Mouse (Mus musculus) heart, embryonic 13.5 days (tissue): Measurements from ENCODE around the gene Mfng. TPM values are rescaled to one million over a fixed set of nuclear protein-coding genes. Genes with fewer than 3 reads are reported as not detected.

ENCODE experiments used
- ATAC-seq: fragments of 200-750 bp; cut with Nextera tagmentation; 2 replicates; pipeline ENCODE4 v1.8.0; 2017; ENCODE audit warnings: moderate TSS enrichment; ENCODE audit not compliant: insufficient number of reproducible peaks, low FRiP score, low TSS enrichment; ENCODE audit errors: extremely low read depth
- H3K27ac ChIP-seq: fragments of 300-500 bp; sonication (generic); replicated peaks from 2 replicates; pipeline ENCODE4 v1.5.1; 2015; ENCODE audit warnings: moderate library complexity, mild to moderate bottlenecking, inconsistent platforms
- H3K27me3 ChIP-seq: fragments of 300-500 bp; sonication (generic); replicated peaks from 2 replicates; pipeline ENCODE4 v1.6.1; 2015; ENCODE audit warnings: mild to moderate bottlenecking, inconsistent platforms
- H3K36me3 ChIP-seq: fragments of 300-500 bp; sonication (generic); 2 replicates; pipeline ENCODE4 v1.6.1; 2015; ENCODE audit warnings: mild to moderate bottlenecking, inconsistent platforms
- H3K4me1 ChIP-seq: fragments of 300-500 bp; sonication (generic); 2 replicates; pipeline ENCODE4 v1.6.1; 2015; ENCODE audit warnings: inconsistent platforms
- H3K4me2 ChIP-seq: fragments of 300-500 bp; sonication (generic); 2 replicates; pipeline ENCODE4 v1.6.1; 2015; ENCODE audit warnings: inconsistent platforms, mild to moderate bottlenecking, moderate library complexity
- H3K4me3 ChIP-seq: fragments of 300-500 bp; sonication (generic); 2 replicates; pipeline ENCODE4 v1.5.1; 2015; ENCODE audit warnings: moderate library complexity, mild to moderate bottlenecking, inconsistent platforms
- H3K9ac ChIP-seq: fragments of 300-500 bp; sonication (generic); 2 replicates; pipeline ENCODE4 v1.6.1; 2015; ENCODE audit warnings: inconsistent platforms, mild to moderate bottlenecking, moderate library complexity
- H3K9me3 ChIP-seq: fragments of 300-500 bp; sonication (generic); 2 replicates; pipeline ENCODE4 v1.6.1; 2016; ENCODE audit warnings: inconsistent platforms
- WGBS: fragments of 180-500 bp; shearing (Covaris S2); methylation state at CpG from one replicate; pipeline ENCODE4 v1.1.7; 2015; ENCODE audit warnings: mixed read lengths; 5-methylcytosine and 5-hydroxymethylcytosine counted together
- polyA plus RNA-seq: library from polyadenylated mRNA; unstranded; fragments of >200 nt; fragmentation: Nextera tagmentation; extraction: Ambion mirVana; gene quantifications from 2 replicates; pipeline ENCODE4 v1.2.1, GENCODE M21; 2015

Gene Mfng
- polyA plus RNA-seq, 1 experiment from 2014 or later = 15.8 TPM

DNA sequence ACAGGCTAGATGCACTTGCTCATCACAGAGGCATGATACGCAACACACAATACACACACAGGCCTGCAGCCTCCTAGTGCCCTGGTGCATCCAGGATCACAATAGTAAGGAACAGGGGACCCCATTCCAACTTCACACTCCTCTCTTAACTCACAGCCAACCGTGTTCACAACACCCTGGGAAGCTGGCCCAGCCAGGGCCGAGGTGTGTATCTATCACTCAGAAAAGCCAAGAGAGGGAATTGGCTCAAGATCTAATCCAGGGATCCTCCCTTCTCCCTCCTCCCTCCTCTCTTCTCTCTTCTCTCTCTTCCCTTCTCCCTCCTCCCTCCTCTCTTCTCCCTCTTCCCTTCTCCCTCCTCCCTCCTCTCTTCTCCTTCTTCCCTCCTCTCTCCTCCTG lies 37.1 kb downstream of the Mfng start:
- no peak overlapping the region for H3K27ac ChIP-seq
- H3K36me3 ChIP-seq = no peaks in the 10 kb centered on the region
- ATAC-seq = no peak
- 48% methylated on average over 3 of the region's 3 CpGs for WGBS
- no peak overlapping the region for H3K4me3 ChIP-seq
- H3K4me2 ChIP-seq = no peak overlapping the region
- 0 out of 2 replicates have a peak, but pooled peaks cover 3% of the 10 kb centered on the region for H3K4me1 ChIP-seq
- no peak overlapping the region for H3K9ac ChIP-seq
- peaks cover 48% of the 10 kb centered on the region for H3K27me3 ChIP-seq
- H3K9me3 ChIP-seq = no peaks in the 10 kb centered on the region

DNA sequence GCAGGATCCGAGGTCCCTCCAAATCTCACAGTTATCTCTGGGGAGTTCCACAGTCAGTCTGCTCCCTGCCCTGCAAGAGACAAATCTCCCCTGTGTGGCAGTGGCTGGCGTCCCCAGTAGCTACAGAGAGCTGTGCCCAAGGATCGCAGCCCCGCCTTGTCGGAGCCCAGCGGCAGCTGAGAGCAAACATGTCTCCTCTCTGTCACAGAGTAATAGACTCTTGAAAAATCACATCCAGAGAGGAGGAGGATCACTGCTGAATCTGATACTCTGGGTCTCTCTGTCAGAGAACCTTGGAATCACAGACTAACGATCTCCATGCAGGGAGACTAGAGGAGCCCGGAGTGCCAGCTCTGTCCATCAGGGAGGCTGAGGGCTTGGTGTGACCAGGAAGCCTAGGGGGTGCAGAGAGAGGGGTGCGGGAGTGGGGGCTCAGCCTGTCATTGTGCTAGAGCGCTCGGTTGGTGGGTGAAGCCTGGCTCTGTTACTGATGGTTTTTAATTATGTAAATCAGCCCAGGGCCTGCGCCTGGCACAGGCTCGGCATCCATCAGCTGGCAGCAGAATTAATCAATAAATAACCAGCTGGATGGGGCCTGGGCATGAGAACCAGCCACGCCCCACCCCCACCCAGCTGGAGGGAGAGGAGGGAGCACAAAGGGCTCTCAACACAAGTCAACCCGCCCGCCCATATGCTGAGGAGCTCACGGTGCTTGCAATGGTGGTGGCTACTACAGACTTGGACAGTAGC lies 37.7 kb downstream of the Mfng start:
- no peaks in the 10 kb centered on the region for H3K36me3 ChIP-seq
- ATAC-seq = no peak
- no peaks in the 10 kb centered on the region for H3K9me3 ChIP-seq
- no peak overlapping the region for H3K4me3 ChIP-seq
- 40% methylated on average over 17 of the region's 17 CpGs for WGBS
- H3K9ac ChIP-seq = no peak overlapping the region
- H3K27me3 ChIP-seq = peaks cover 52% of the 10 kb centered on the region
- H3K4me2 ChIP-seq = no peak overlapping the region
- no peak overlapping the region for H3K27ac ChIP-seq
- 0 out of 2 replicates have a peak, but pooled peaks cover 3% of the 10 kb centered on the region for H3K4me1 ChIP-seq

GRCm38 (mm10) chr15:78731830-78732229 lies 41.4 kb downstream of the Mfng start:
- H3K9ac ChIP-seq = no peak overlapping the region
- no peak overlapping the region for H3K4me3 ChIP-seq
- H3K9me3 ChIP-seq = no peaks in the 10 kb centered on the region
- no peak overlapping the region for H3K4me2 ChIP-seq
- H3K36me3 ChIP-seq = no peaks in the 10 kb centered on the region
- 43% methylated on average over 4 of the region's 4 CpGs for WGBS
- H3K4me1 ChIP-seq = 0 out of 2 replicates have a peak, but pooled peaks cover 1% of the 10 kb centered on the region
- H3K27me3 ChIP-seq = peaks cover 49% of the 10 kb centered on the region
- H3K27ac ChIP-seq = no peak overlapping the region
- ATAC-seq = no peak

- H3K36me3 ChIP-seq = no peaks in the 10 kb centered on the region
- no peak overlapping the region for H3K27ac ChIP-seq
- ATAC-seq = no peak
- H3K9ac ChIP-seq = no peak overlapping the region
- H3K9me3 ChIP-seq = no peaks in the 10 kb centered on the region
- H3K4me2 ChIP-seq = no peak overlapping the region
- peaks cover 48% of the 10 kb centered on the region for H3K27me3 ChIP-seq
- no peaks in the 10 kb centered on the region for H3K4me1 ChIP-seq
- WGBS = 70% methylated on average over 12 of the region's 12 CpGs
- H3K4me3 ChIP-seq = no peak overlapping the region
Observed at GRCm38 (mm10) chr15:78730315-78731049, 42.8 kb downstream of the Mfng start.

- H3K9me3 ChIP-seq = no peaks in the 10 kb centered on the region
- peaks cover 58% of the 10 kb centered on the region for H3K27me3 ChIP-seq
- no peak overlapping the region for H3K9ac ChIP-seq
- no peaks in the 10 kb centered on the region for H3K4me1 ChIP-seq
- no peak overlapping the region for H3K27ac ChIP-seq
- no peak for ATAC-seq
- H3K36me3 ChIP-seq = no peaks in the 10 kb centered on the region
- no peak overlapping the region for H3K4me3 ChIP-seq
- no peak overlapping the region for H3K4me2 ChIP-seq
- 65% methylated on average over 7 of the region's 7 CpGs for WGBS
Observed at GRCm38 (mm10) chr15:78726697-78727096, 46.6 kb downstream of the Mfng start.

DNA sequence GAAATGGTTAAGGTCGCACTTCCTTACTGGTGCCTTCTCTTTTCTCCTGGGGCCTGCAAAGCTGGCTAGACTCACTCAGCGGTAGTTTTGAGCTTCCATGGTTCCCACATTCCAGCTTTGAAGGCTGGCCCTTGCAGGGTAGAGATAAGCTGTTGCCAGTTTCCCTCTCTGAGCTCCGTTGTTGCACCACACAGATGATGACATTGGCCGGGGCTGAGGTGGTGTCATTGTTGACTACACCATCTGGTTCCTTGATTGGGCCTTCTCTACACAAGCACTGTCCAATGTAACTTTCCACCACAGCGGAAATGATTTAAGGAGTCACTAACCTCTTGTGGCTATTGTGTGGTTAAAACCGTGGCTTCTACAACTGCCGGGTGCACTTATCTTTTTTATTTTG lies 52.7 kb downstream of the Mfng start:
- peaks cover 80% of the 10 kb centered on the region for H3K27me3 ChIP-seq
- no peak overlapping the region for H3K9ac ChIP-seq
- H3K4me2 ChIP-seq = no peak overlapping the region
- H3K36me3 ChIP-seq = no peaks in the 10 kb centered on the region
- no peak overlapping the region for H3K4me3 ChIP-seq
- H3K9me3 ChIP-seq = no peaks in the 10 kb centered on the region
- 34% methylated on average over 7 of the region's 7 CpGs for WGBS
- ATAC-seq = no peak
- peaks cover 30% of the 10 kb centered on the region for H3K4me1 ChIP-seq
- H3K27ac ChIP-seq = no peak overlapping the region

GRCm38 (mm10) chr15:78720094-78720493 lies 53.2 kb downstream of the Mfng start:
- no peak for ATAC-seq
- peaks cover 84% of the 10 kb centered on the region for H3K27me3 ChIP-seq
- H3K4me1 ChIP-seq = peaks cover 30% of the 10 kb centered on the region
- 4% methylated on average over 16 of the region's 16 CpGs for WGBS
- H3K36me3 ChIP-seq = no peaks in the 10 kb centered on the region
- H3K4me3 ChIP-seq = no peak overlapping the region
- H3K9ac ChIP-seq = no peak overlapping the region
- no peak overlapping the region for H3K27ac ChIP-seq
- peak overlapping the region; percentile 12; the same call in 1 of the 2 replicates for H3K4me2 ChIP-seq
- no peaks in the 10 kb centered on the region for H3K9me3 ChIP-seq

DNA sequence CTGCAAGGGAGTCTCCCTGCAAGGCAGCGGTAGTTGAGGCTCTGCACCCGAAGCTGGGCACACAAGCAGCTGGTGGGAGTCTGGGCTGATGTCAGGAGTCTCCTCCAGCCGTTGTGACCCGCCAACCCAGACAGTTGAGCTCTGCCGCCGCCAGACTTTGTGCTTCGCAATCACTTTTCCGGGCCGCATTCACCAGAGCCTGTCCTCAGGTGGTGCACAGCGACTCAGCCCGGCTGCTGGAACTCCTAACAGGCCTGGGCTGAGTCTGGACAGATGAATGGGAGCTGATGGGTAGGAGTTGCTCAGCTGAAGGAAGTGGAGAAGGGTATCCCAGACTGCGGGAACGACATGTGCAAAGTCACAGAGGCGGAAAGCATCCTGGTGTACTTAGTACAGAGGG lies 53.9 kb downstream of the Mfng start:
- Histone ChIP-seq H3K4me3 (peak overlapping the region; percentile 53; the same call in 1 of the 2 replicates), H3K36me3 (no peaks in the 10 kb centered on the region), H3K4me2 (no peak overlapping the region), H3K9me3 (no peaks in the 10 kb centered on the region), H3K4me1 (peaks cover 30% of the 10 kb centered on the region), H3K27ac (no peak overlapping the region), H3K27me3 (peaks cover 88% of the 10 kb centered on the region), H3K9ac (no peak overlapping the region)
- 8% methylated on average over 14 of the region's 14 CpGs for WGBS
- no peak for ATAC-seq

- peak within 1 kb of the TSS; percentile 69 for H3K9ac ChIP-seq
- 2% methylated on average over 88 of the region's 89 CpGs for WGBS
- H3K36me3 ChIP-seq = no peaks in the 10 kb centered on the region
- H3K9me3 ChIP-seq = no peaks in the 10 kb centered on the region
- no peak for ATAC-seq
- peak within 1 kb of the TSS; percentile 53 for H3K4me3 ChIP-seq
- peak within 1 kb of the TSS; percentile 75 for H3K4me2 ChIP-seq
- H3K27ac ChIP-seq = no peak within 1 kb of the TSS
- peaks cover 89% of the 10 kb centered on the region for H3K27me3 ChIP-seq
- H3K4me1 ChIP-seq = peaks cover 30% of the 10 kb centered on the region
Observed at GRCm38 (mm10) chr15:78718290-78719250, 54.7 kb downstream of the Mfng start, which contains the start of gene Elfn2. Elfn2 (minus strand) TSS chr15:78718771.

- whole genome bisulfite sequencing = 43% methylated on average over 13 of the region's 13 CpGs
Observed at GRCm38 (mm10) chr15:78716936-78717335, 56.3 kb downstream of the Mfng start.

DNA sequence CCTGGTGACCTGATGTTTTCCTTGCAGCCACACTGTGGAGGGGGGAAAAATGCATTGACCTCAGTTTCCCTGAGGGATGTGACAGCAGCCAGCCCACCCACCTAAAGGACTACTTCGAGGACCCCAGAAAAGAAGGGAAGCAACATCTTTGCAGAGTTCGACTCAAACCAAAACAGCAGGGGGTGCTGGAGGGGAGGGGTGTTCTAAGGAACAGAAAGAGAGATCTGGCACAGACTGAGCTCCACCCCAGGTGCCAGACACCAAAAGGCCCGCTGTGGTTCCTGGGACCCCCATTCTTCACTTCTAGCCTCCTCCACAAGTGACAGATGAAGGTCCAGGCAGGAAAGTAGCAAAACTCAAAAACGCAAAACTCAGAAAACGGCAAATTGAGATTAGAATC lies 57.4 kb downstream of the Mfng start:
- no peaks in the 10 kb centered on the region for H3K9me3 ChIP-seq
- no peak overlapping the region for H3K9ac ChIP-seq
- no peak overlapping the region for H3K4me2 ChIP-seq
- no peak overlapping the region for H3K4me3 ChIP-seq
- H3K4me1 ChIP-seq = peaks cover 35% of the 10 kb centered on the region
- no peak for ATAC-seq
- 33% methylated on average over 5 of the region's 5 CpGs for WGBS
- no peaks in the 10 kb centered on the region for H3K36me3 ChIP-seq
- H3K27ac ChIP-seq = no peak overlapping the region
- peaks cover 96% of the 10 kb centered on the region for H3K27me3 ChIP-seq

More at GRCm38 (mm10) chr15:78716936-78717335, 56.3 kb downstream of the Mfng start:
- Histone ChIP-seq H3K27ac (no peak overlapping the region), H3K4me3 (no peak overlapping the region), H3K4me2 (no peak overlapping the region), H3K9me3 (no peaks in the 10 kb centered on the region), H3K27me3 (peaks cover 89% of the 10 kb centered on the region), H3K36me3 (no peaks in the 10 kb centered on the region), H3K9ac (no peak overlapping the region), H3K4me1 (peaks cover 36% of the 10 kb centered on the region)
- no peak for ATAC-seq
